Mouse (Mus musculus) spleen, adult 2 months (tissue): ENCODE results near the gene Dars2.

Source experiments
- CTCF ChIP-seq: fragments of 200-500 bp; IDR thresholded peaks from 2 replicates; pipeline ENCODE4 v1.5.1; 2011; ENCODE audit warnings: mild to moderate bottlenecking, inconsistent platforms; ENCODE audit not compliant: insufficient read depth, insufficient read length, insufficient replicate concordance; ENCODE audit errors: extremely low read depth
- POLR2A ChIP-seq: fragments of 200-500 bp; IDR thresholded peaks from 2 replicates; pipeline ENCODE4 v1.6.1; 2011; ENCODE audit warnings: low read depth, low read length, inconsistent platforms

DNA sequence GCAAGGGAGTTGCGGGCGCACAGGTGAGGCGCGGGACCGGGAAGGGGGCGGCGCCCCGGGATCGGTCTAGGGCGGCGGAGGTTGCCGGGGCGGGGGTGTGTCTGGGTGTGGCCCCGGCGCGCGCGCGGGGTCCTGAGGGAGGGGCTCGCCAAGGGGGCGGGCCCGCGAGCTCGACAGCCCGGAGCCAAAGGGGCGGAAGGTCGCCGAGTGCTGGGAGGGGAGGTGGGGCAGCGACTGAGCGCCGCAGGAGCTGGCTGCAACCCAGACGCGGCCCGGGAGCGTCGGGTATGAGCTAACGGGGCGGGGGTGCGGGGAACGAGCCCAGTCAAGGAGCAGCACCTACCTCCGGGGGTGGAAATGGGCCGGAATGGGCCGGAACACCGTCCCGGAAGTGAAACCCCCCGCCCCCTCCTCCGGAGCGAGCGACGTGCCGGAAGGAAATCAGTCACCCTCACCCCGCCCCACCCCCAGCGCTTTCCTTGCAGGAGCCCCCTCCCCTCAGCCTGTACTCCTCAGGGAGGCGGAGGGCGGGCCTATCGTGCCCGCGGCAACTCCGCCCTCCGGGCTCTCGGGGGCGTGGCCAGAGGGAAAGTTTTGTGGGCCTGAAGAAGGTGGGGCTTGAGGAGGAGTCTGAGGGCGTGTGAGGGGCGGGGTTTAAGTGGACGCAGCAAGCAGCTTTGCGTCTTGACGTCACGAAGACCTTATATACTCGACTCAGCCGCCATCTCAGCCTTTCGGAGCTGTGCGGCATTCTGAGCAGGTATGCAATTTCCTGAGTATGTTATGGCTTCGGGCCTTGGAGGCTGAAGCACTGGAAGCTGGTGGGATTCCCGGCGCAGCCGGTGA, 35.8 kb downstream of the Dars2 start, which contains the start of gene Zbtb37:
- TF ChIP-seq CTCF (no peak), POLR2A (peak; percentile 100)
